In the genomic region with DNA sequence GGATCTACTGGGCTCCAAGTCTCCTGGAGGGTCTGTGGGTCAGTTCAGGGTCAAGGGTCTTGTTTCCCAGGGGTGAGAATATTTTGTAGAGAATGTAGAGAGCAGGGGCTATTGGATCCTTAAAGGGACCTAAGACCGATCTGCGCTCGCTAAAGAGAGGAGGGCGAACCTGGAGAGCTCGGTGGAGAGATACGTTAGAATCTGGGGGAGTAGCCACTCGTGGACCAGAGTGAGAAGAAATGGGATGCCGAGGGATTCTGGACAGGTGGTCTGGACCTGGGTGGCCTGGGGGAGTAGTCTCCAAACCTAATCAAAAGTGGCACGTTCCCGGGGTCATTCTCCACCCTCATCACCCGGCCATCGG, we compare ENCODE assay signal across 7 mouse cellular contexts. TPM values are rescaled to one million over a fixed set of nuclear protein-coding genes. Genes with fewer than 3 reads are reported as not detected.
DNase-seq lines count a peak whose midpoint lies in the region; ATAC-seq and TF ChIP-seq lines count a peak whose summit lies in the region.

No protein-coding gene starts in this region.

- H3K4me2 ChIP-seq in intestine, embryonic 15.5 days (replicated peaks) = peak overlapping the region; percentile 86
- peak overlapping the region; percentile 91 for H3K4me2 ChIP-seq in neural tube, embryonic 13.5 days

- DNase-seq in left cerebral cortex, adult 2 months (ENCODE audit: extremely low spot score in 1 of 2, low spot score in 2 of 2) = no peak
- no peak for DNase-seq in left cerebral cortex, postnatal 36 days (ENCODE audit: low spot score in 2 of 2)
- no peak for DNase-seq in spleen, postnatal 10 days (ENCODE audit: low spot score in 2 of 2)
- no peak for DNase-seq in layer of hippocampus, adult 9-10 months (ENCODE audit: low spot score)

- no peak for TF ChIP-seq POLR2A in embryonic fibroblast, embryonic 13.5 days (IDR thresholded peaks at IDR 0.05; ENCODE audit: low read depth, low read length)

- ATAC-seq in intestine, embryonic 15.5 days = peak; percentile 52; the same call in 1 of the 2 replicates
- ATAC-seq in neural tube, embryonic 13.5 days (ENCODE audit: low read depth) = peak; percentile 40

- no peaks in the 10 kb centered on the region for H3K36me3 ChIP-seq in intestine, embryonic 15.5 days
- H3K36me3 ChIP-seq in neural tube, embryonic 13.5 days = no peaks in the 10 kb centered on the region

- no peak for TF ChIP-seq CTCF in left cerebral cortex, adult 2 months (IDR thresholded peaks at IDR 0.05)
- TF ChIP-seq CTCF in embryonic fibroblast, embryonic 13.5 days (IDR thresholded peaks at IDR 0.05; ENCODE audit: borderline replicate concordance, insufficient read depth, low read length) = no peak

- peaks cover 21% of the 10 kb centered on the region for H3K27me3 ChIP-seq in intestine, embryonic 15.5 days (replicated peaks)
- H3K27me3 ChIP-seq in neural tube, embryonic 13.5 days = peaks cover 39% of the 10 kb centered on the region

- peak overlapping the region; percentile 76; the same call in 1 of the 2 replicates for H3K27ac ChIP-seq in left cerebral cortex, adult 2 months
- no peak overlapping the region for H3K27ac ChIP-seq in embryonic fibroblast, embryonic 13.5 days (ENCODE audit: insufficient read depth, low read length)
- no peak overlapping the region for H3K27ac ChIP-seq in intestine, embryonic 15.5 days
- H3K27ac ChIP-seq in neural tube, embryonic 13.5 days (replicated peaks) = no peak overlapping the region

- intact Hi-C loops in left cerebral cortex, adult 2 months (cut with DNase I) = no loop called here
- intact Hi-C loops in left cerebral cortex, postnatal 36 days (cut with DNase I) = no loop called here

- no peaks in the 10 kb centered on the region for H3K9me3 ChIP-seq in intestine, embryonic 15.5 days
- H3K9me3 ChIP-seq in neural tube, embryonic 13.5 days = no peaks in the 10 kb centered on the region

- H3K4me3 ChIP-seq in left cerebral cortex, adult 2 months = peak overlapping the region; percentile 53
- H3K4me3 ChIP-seq in embryonic fibroblast, embryonic 13.5 days (ENCODE audit: insufficient read depth, low read length) = peak overlapping the region; percentile 40
- H3K4me3 ChIP-seq in intestine, embryonic 15.5 days (replicated peaks) = peak overlapping the region; percentile 39
- H3K4me3 ChIP-seq in neural tube, embryonic 13.5 days = peak overlapping the region; percentile 45

- peak overlapping the region; percentile 28; the same call in 1 of the 2 replicates for H3K9ac ChIP-seq in intestine, embryonic 15.5 days
- H3K9ac ChIP-seq in neural tube, embryonic 13.5 days = peak overlapping the region; percentile 67

- H3K4me1 ChIP-seq in embryonic fibroblast, embryonic 13.5 days (ENCODE audit: control insufficient read depth, insufficient read depth, low read length) = peaks cover 8% of the 10 kb centered on the region; the same call in 1 of the 2 replicates
- peaks cover 14% of the 10 kb centered on the region; the same call in 1 of the 2 replicates for H3K4me1 ChIP-seq in intestine, embryonic 15.5 days (replicated peaks)
- peaks cover 19% of the 10 kb centered on the region for H3K4me1 ChIP-seq in neural tube, embryonic 13.5 days (replicated peaks)

- whole genome bisulfite sequencing in intestine, embryonic 15.5 days = 3% methylated on average over 12 of the region's 12 CpGs
- 3% methylated on average over 12 of the region's 12 CpGs for WGBS in neural tube, embryonic 13.5 days

RNA-seq across cellular contexts. Expression of a gene that starts 0.4 kb away (rescaled TPM):
- 10 to 100 TPM; 10.6 to 12.2 TPM for total RNA-seq in left cerebral cortex, adult 2 months (2021)
- 1 to 10 TPM; 9.6 TPM for total RNA-seq in left cerebral cortex, postnatal 36 days (2021)
- 1.8 and 7.1 TPM in 2 replicates for polyA plus RNA-seq in embryonic fibroblast, embryonic 13.5 days (2011; ENCODE audit: insufficient read length, low read depth, missing spikeins)
- polyA plus RNA-seq in intestine, embryonic 15.5 days (2015; fragmentation: Nextera tagmentation; extraction: Ambion mirVana) = 0.49 and 0.56 TPM in 2 replicates
- 0.21 and 0.25 TPM in 2 replicates for polyA plus RNA-seq in neural tube, embryonic 13.5 days (2015; fragmentation: Nextera tagmentation; extraction: Ambion mirVana)

RNA-seq across cellular contexts. Expression of a gene that starts 27.4 kb away (rescaled TPM):
- 10 to 100 TPM; 15.0 to 15.1 TPM for total RNA-seq in left cerebral cortex, adult 2 months (2021)
- total RNA-seq in left cerebral cortex, postnatal 36 days (2021) = 10 to 100 TPM; 14.4 to 14.5 TPM
- 5.3 and 6.0 TPM in 2 replicates for polyA plus RNA-seq in embryonic fibroblast, embryonic 13.5 days (2011; ENCODE audit: insufficient read length, low read depth, missing spikeins)
- 13.6 and 13.7 TPM in 2 replicates for polyA plus RNA-seq in intestine, embryonic 15.5 days (2015; fragmentation: Nextera tagmentation; extraction: Ambion mirVana)
- polyA plus RNA-seq in neural tube, embryonic 13.5 days (2015; fragmentation: Nextera tagmentation; extraction: Ambion mirVana) = 12.3 and 13.5 TPM in 2 replicates

RNA-seq across cellular contexts. Expression of a gene that starts 34.8 kb away (rescaled TPM):
- total RNA-seq in left cerebral cortex, adult 2 months (2021) = under 1 TPM; 0.18 to 0.89 TPM
- total RNA-seq in left cerebral cortex, postnatal 36 days (2021) = under 1 TPM; 0.59 to 0.72 TPM
- polyA plus RNA-seq in embryonic fibroblast, embryonic 13.5 days (2011; ENCODE audit: insufficient read length, low read depth, missing spikeins) = 9.1 and 9.9 TPM in 2 replicates
- 2.8 and 3.5 TPM in 2 replicates for polyA plus RNA-seq in intestine, embryonic 15.5 days (2015; fragmentation: Nextera tagmentation; extraction: Ambion mirVana)
- polyA plus RNA-seq in neural tube, embryonic 13.5 days (2015; fragmentation: Nextera tagmentation; extraction: Ambion mirVana) = 1.0 and 2.9 TPM in 2 replicates
